Mouse (Mus musculus) stomach, postnatal 0 days (tissue): Measurements from ENCODE around the gene Cacna1g.
A peak's percentile ranks its signal among the peaks of the same experiment; 100 is the strongest.

Source experiments
- CTCF ChIP-seq: IDR thresholded peaks from 2 replicates; pipeline ENCODE4 v1.5.1; 2016; ENCODE audit warnings: antibody characterized with exemption, low read depth, mild to moderate bottlenecking, moderate library complexity
- EP300 ChIP-seq: optimal IDR thresholded peaks from 2 replicates; pipeline ENCODE3; 2016; ENCODE audit warnings: antibody characterized with exemption

GRCm38 (mm10) chr11:94471740-94472584, 2.0 kb downstream of the Cacna1g start:
- peak; percentile 26 for TF ChIP-seq CTCF
- no peak for TF ChIP-seq EP300
